ENCODE assay signal across 21 mouse cellular contexts in the genomic region with DNA sequence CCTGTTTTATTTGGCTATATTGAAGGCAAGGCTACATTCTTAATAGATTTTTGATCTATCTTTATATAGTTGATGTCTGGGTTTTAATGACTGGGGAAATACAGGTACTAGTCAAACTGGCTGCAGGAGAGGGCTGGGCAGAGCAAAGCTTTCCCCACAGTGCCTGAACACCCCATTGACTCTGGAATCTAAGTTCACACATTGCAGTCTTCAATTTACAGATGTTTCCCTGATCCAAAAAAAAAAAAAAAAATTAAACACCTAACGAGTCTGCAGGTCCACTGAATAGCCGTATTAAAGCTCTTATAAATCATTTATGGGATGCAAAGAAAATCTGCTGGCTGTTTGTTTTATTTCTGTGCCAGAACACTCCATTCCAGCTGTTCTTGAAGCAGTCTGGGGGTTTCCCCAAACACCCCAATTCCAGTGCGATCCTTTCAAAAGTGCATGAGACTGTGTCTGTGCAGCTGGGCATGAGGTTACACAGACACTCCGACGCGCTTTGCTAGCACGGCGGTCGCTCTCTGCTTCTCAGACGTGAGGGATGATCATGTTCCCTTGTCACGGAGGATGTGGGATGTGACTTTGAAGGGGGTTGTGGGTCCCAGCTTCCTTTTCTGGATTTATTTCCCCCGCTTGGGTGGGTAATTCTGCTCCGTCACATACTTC.
A peak's percentile ranks its signal among the peaks of the same experiment; 100 is the strongest.
DNase-seq lines count a peak whose midpoint lies in the region; ATAC-seq lines count a peak whose summit lies in the region.
"Had no signal": no experiment of that assay in that cellular context is flagged by ENCODE, and none has a peak within 500 bp of the region (broad histone marks: within the 10 kb centered on the region; RNA-seq: fewer than 3 reads in every experiment).

No protein-coding gene starts in this region.

- peak overlapping the region; percentile 12; the same call in 1 of the 2 replicates for H3K4me2 ChIP-seq in kidney, embryonic 15.5 days
- no peak overlapping the region; the same call in 1 of the 2 replicates for H3K4me2 ChIP-seq in kidney, embryonic 14.5 days (replicated peaks; ENCODE audit: low read depth, low read length)
- H3K4me2 ChIP-seq in midbrain, embryonic 11.5 days = no peak overlapping the region
- no peak overlapping the region for H3K4me2 ChIP-seq in midbrain, embryonic 14.5 days (ENCODE audit: low read length)
- no peak overlapping the region for H3K4me2 ChIP-seq in limb, embryonic 11.5 days (ENCODE audit: low read depth, severe bottlenecking)
- H3K4me2 ChIP-seq in limb, embryonic 15.5 days = no peak overlapping the region
- no peak overlapping the region for H3K4me2 ChIP-seq in neural tube, embryonic 15.5 days
- H3K4me2 ChIP-seq: embryonic facial prominence, embryonic 15.5 days; hindbrain, embryonic 12.5 days had no signal

- H3K36me3 ChIP-seq in kidney, embryonic 15.5 days = no peaks in the 10 kb centered on the region
- no peaks in the 10 kb centered on the region for H3K36me3 ChIP-seq in kidney, embryonic 14.5 days (ENCODE audit: control insufficient read depth, insufficient read depth, low read length)
- H3K36me3 ChIP-seq in midbrain, embryonic 11.5 days (ENCODE audit: control insufficient read depth, insufficient read depth, low read length) = no peaks in the 10 kb centered on the region
- no peaks in the 10 kb centered on the region for H3K36me3 ChIP-seq in midbrain, embryonic 14.5 days (ENCODE audit: control insufficient read depth, insufficient read depth, low read length)
- no peaks in the 10 kb centered on the region for H3K36me3 ChIP-seq in limb, embryonic 11.5 days (ENCODE audit: control insufficient read depth, insufficient read depth, low read length)
- no peaks in the 10 kb centered on the region for H3K36me3 ChIP-seq in limb, embryonic 15.5 days
- no peaks in the 10 kb centered on the region for H3K36me3 ChIP-seq in neural tube, embryonic 15.5 days
- H3K36me3 ChIP-seq: embryonic facial prominence, embryonic 15.5 days; heart, embryonic 10.5 days; hindbrain, embryonic 12.5 days had no signal

- DNase-seq in midbrain, embryonic 11.5 days (ENCODE audit: low spot score, missing footprints) = peak; percentile 49
- no peak for DNase-seq in midbrain, embryonic 14.5 days
- DNase-seq in limb, embryonic 11.5 days (ENCODE audit: low spot score) = no peak
- DNase-seq in urinary bladder, postnatal 10 days (ENCODE audit: low spot score) = no peak
- DNase-seq: adrenal gland, adult 2 months; adrenal gland, postnatal 25 days; cerebellum, adult 18-20 months; cerebellum, adult 9-11 months; cerebellum, postnatal 36 days; gastrocnemius, postnatal 36 days; heart, adult 11 months; heart, postnatal 10 days; heart, postnatal 4 days had no signal

- H3K27ac ChIP-seq in kidney, embryonic 15.5 days = 0 out of 2 replicates have a peak overlapping the region, but pooled peaks have one; percentile 2
- H3K27ac ChIP-seq in kidney, embryonic 14.5 days (ENCODE audit: low read depth, low read length) = no peak overlapping the region
- H3K27ac ChIP-seq in midbrain, embryonic 11.5 days (ENCODE audit: low read depth, low read length) = no peak overlapping the region
- no peak overlapping the region for H3K27ac ChIP-seq in midbrain, embryonic 14.5 days (replicated peaks; ENCODE audit: low read depth, low read length)
- 0 out of 2 replicates have a peak overlapping the region, but pooled peaks have one; percentile 38 for H3K27ac ChIP-seq in limb, embryonic 11.5 days (replicated peaks; ENCODE audit: low read depth, low read length)
- peak overlapping the region; percentile 78 for H3K27ac ChIP-seq in limb, embryonic 15.5 days
- no peak overlapping the region for H3K27ac ChIP-seq in neural tube, embryonic 15.5 days (replicated peaks)
- H3K27ac ChIP-seq: embryonic facial prominence, embryonic 15.5 days; heart, embryonic 10.5 days; hindbrain, embryonic 12.5 days had no signal

- no peak overlapping the region for H3K4me3 ChIP-seq in kidney, embryonic 15.5 days (replicated peaks)
- no peak overlapping the region for H3K4me3 ChIP-seq in kidney, embryonic 14.5 days (ENCODE audit: low read length)
- no peak overlapping the region for H3K4me3 ChIP-seq in midbrain, embryonic 11.5 days (ENCODE audit: low read depth, low read length)
- H3K4me3 ChIP-seq in midbrain, embryonic 14.5 days (replicated peaks; ENCODE audit: low read depth, low read length) = no peak overlapping the region
- H3K4me3 ChIP-seq in limb, embryonic 11.5 days (ENCODE audit: low read depth, low read length) = no peak overlapping the region
- H3K4me3 ChIP-seq in limb, embryonic 15.5 days = no peak overlapping the region
- no peak overlapping the region for H3K4me3 ChIP-seq in neural tube, embryonic 15.5 days (replicated peaks)
- H3K4me3 ChIP-seq: embryonic facial prominence, embryonic 15.5 days; erythroblast, embryonic 14.5 days; heart, embryonic 10.5 days; hindbrain, embryonic 12.5 days had no signal

- WGBS in kidney, embryonic 15.5 days = 37% methylated on average over 13 of the region's 13 CpGs
- WGBS in kidney, embryonic 14.5 days = 36% methylated on average over 13 of the region's 13 CpGs
- WGBS in midbrain, embryonic 11.5 days = 87% methylated on average over 13 of the region's 13 CpGs
- WGBS in midbrain, embryonic 14.5 days = 82% methylated on average over 13 of the region's 13 CpGs
- WGBS in limb, embryonic 11.5 days = 57% methylated on average over 13 of the region's 13 CpGs
- 26% methylated on average over 13 of the region's 13 CpGs for WGBS in limb, embryonic 15.5 days
- WGBS in neural tube, embryonic 15.5 days = 75% methylated on average over 13 of the region's 13 CpGs

- no peaks in the 10 kb centered on the region for H3K9me3 ChIP-seq in kidney, embryonic 15.5 days (replicated peaks)
- H3K9me3 ChIP-seq in kidney, embryonic 14.5 days (ENCODE audit: control insufficient read depth, low read length) = no peaks in the 10 kb centered on the region
- H3K9me3 ChIP-seq in midbrain, embryonic 11.5 days (ENCODE audit: control insufficient read depth, low read length) = no peaks in the 10 kb centered on the region
- no peaks in the 10 kb centered on the region for H3K9me3 ChIP-seq in midbrain, embryonic 14.5 days (ENCODE audit: control insufficient read depth, low read length)
- H3K9me3 ChIP-seq in limb, embryonic 11.5 days (ENCODE audit: control insufficient read depth, low read length) = no peaks in the 10 kb centered on the region
- H3K9me3 ChIP-seq in limb, embryonic 15.5 days = no peaks in the 10 kb centered on the region
- no peaks in the 10 kb centered on the region for H3K9me3 ChIP-seq in neural tube, embryonic 15.5 days (replicated peaks)
- H3K9me3 ChIP-seq: embryonic facial prominence, embryonic 15.5 days; heart, embryonic 10.5 days; hindbrain, embryonic 12.5 days had no signal

- H3K4me1 ChIP-seq in kidney, embryonic 15.5 days = peaks cover 20% of the 10 kb centered on the region
- H3K4me1 ChIP-seq in kidney, embryonic 14.5 days (ENCODE audit: control insufficient read depth, insufficient read depth, low read length) = peaks cover 5% of the 10 kb centered on the region; the same call in 1 of the 2 replicates
- no peaks in the 10 kb centered on the region for H3K4me1 ChIP-seq in midbrain, embryonic 11.5 days (ENCODE audit: control insufficient read depth, insufficient read depth, low read length)
- H3K4me1 ChIP-seq in midbrain, embryonic 14.5 days (ENCODE audit: control insufficient read depth, insufficient read depth, low read length) = no peaks in the 10 kb centered on the region
- H3K4me1 ChIP-seq in limb, embryonic 11.5 days (ENCODE audit: control insufficient read depth, insufficient read depth, low read length) = peaks cover 25% of the 10 kb centered on the region
- H3K4me1 ChIP-seq in limb, embryonic 15.5 days = peaks cover 35% of the 10 kb centered on the region
- no peaks in the 10 kb centered on the region for H3K4me1 ChIP-seq in neural tube, embryonic 15.5 days

- H3K9ac ChIP-seq in kidney, embryonic 15.5 days = no peak overlapping the region
- no peak overlapping the region for H3K9ac ChIP-seq in kidney, embryonic 14.5 days (ENCODE audit: low read depth, low read length)
- no peak overlapping the region for H3K9ac ChIP-seq in midbrain, embryonic 11.5 days (ENCODE audit: low read length)
- H3K9ac ChIP-seq in midbrain, embryonic 14.5 days (replicated peaks; ENCODE audit: low read length) = no peak overlapping the region
- no peak overlapping the region for H3K9ac ChIP-seq in limb, embryonic 11.5 days (ENCODE audit: low read length)
- H3K9ac ChIP-seq in limb, embryonic 15.5 days = no peak overlapping the region
- H3K9ac ChIP-seq in neural tube, embryonic 15.5 days (replicated peaks) = no peak overlapping the region
- H3K9ac ChIP-seq: embryonic facial prominence, embryonic 15.5 days; hindbrain, embryonic 12.5 days had no signal

- ATAC-seq in kidney, embryonic 15.5 days (replicated peaks; ENCODE audit: low FRiP score) = peak; percentile 70
- ATAC-seq in kidney, embryonic 14.5 days (ENCODE audit: low FRiP score, low TSS enrichment) = no peak
- no peak for ATAC-seq in midbrain, embryonic 11.5 days (ENCODE audit: low FRiP score)
- ATAC-seq in midbrain, embryonic 14.5 days (ENCODE audit: low FRiP score, low TSS enrichment) = no peak
- no peak for ATAC-seq in limb, embryonic 11.5 days (ENCODE audit: insufficient number of reproducible peaks, low FRiP score, low TSS enrichment, low read depth)
- 0 out of 2 replicates have a peak, but pooled peaks have one; percentile 33 for ATAC-seq in limb, embryonic 15.5 days (ENCODE audit: insufficient number of reproducible peaks, low FRiP score, low TSS enrichment, low read depth)
- no peak for ATAC-seq in neural tube, embryonic 15.5 days (ENCODE audit: low FRiP score)

- H3K27me3 ChIP-seq in kidney, embryonic 15.5 days = no peaks in the 10 kb centered on the region
- no peaks in the 10 kb centered on the region for H3K27me3 ChIP-seq in kidney, embryonic 14.5 days (ENCODE audit: control insufficient read depth, insufficient read depth, low read length)
- H3K27me3 ChIP-seq in midbrain, embryonic 11.5 days (ENCODE audit: control insufficient read depth, insufficient read depth, low read length) = no peaks in the 10 kb centered on the region
- no peaks in the 10 kb centered on the region for H3K27me3 ChIP-seq in midbrain, embryonic 14.5 days (ENCODE audit: control insufficient read depth, insufficient read depth, low read length)
- no peaks in the 10 kb centered on the region for H3K27me3 ChIP-seq in limb, embryonic 11.5 days (ENCODE audit: control insufficient read depth, insufficient read depth, low read length)
- H3K27me3 ChIP-seq in limb, embryonic 15.5 days = no peaks in the 10 kb centered on the region
- H3K27me3 ChIP-seq in neural tube, embryonic 15.5 days (replicated peaks) = no peaks in the 10 kb centered on the region
- H3K27me3 ChIP-seq: embryonic facial prominence, embryonic 15.5 days; hindbrain, embryonic 12.5 days had no signal

Comparison
In these comparisons a context has a peak if more than half of its experiments do, and no peak if none do; other contexts are left out.
1. ATAC-seq: peak in kidney, embryonic 15.5 days (single experiment) and limb, embryonic 15.5 days (single experiment); none in kidney, embryonic 14.5 days (single experiment), midbrain, embryonic 11.5 days (single experiment), midbrain, embryonic 14.5 days (single experiment), limb, embryonic 11.5 days (single experiment) and neural tube, embryonic 15.5 days (single experiment).
2. H3K27ac ChIP-seq: peak in kidney, embryonic 15.5 days (single experiment), limb, embryonic 11.5 days (single experiment) and limb, embryonic 15.5 days (single experiment); none in kidney, embryonic 14.5 days (single experiment), midbrain, embryonic 11.5 days (single experiment), midbrain, embryonic 14.5 days (single experiment) and neural tube, embryonic 15.5 days (single experiment).